Mouse (Mus musculus) liver, embryonic 14.5 days (tissue): ENCODE measurements at regions not wholly inside any gene's neighbourhood (a gene's known extent, or its start where the extent isn't known, plus 50 kb on each side); places are given as distances from the start of the nearest gene placed in this dataset.

Experiments
- CTCF ChIP-seq: IDR thresholded peaks from 2 replicates; pipeline ENCODE4 v1.5.1; 2016; ENCODE audit warnings: antibody characterized with exemption, low read depth, control low read depth
- EP300 ChIP-seq: IDR thresholded peaks from 2 replicates; pipeline ENCODE4 v1.6.1; 2016; ENCODE audit warnings: antibody characterized with exemption, low read depth

DNA sequence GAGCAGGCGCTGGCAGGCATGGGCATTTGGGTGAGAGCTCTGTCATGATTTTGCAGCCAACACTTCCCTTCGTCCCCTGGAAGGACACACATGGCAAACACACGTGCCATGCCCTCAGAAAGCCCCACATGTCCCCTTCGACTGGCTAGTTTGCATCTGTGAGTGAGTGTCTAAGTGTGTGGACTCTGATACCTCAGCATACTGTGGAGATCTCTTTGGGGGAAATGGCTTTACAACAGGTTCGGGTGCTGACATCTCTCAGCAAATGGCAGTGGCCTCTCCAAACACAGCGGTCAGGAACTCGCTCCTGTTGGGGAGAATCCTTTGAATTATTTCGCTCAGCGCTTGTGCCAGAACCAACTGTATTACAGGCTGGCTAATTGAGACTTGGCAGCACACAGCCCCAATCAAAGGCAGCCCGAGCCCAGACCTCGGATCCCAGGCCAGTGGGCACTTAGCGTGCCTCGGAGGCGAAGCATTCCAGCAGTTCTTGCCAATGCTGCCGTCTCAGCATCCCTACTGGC is 86.5 kb upstream of the Mki67 start:
- TF ChIP-seq CTCF (no peak), EP300 (no peak)
